Mouse (Mus musculus): ENCODE results near the gene Ubxn4.
"Not testable (repeated sequence)": the region's sequence is repeated elsewhere in the genome, so short reads cannot be mapped to it uniquely, and the experiment has no call there.

The Ubxn4 gene

DNA sequence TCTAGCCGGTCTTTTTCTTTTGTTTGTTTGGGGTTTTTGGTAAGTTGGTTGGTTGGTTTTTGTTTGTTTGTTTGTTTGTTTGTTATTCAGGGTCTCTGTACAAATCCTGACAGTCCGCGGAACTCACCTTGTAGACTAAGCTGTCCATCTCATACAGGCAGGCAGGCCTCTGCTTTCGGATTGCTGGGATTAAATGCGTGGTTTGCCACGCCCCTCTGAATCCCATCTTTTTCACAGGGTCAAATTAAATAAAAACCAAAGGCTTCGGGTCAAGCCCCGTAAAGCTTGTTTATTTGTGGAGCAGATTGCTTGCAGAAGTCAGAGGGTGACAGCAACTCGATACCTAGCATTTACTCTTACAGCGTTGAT, at the start of gene Ubxn4:
Gene Ubxn4 (plus strand): TSS at position 338 of the 369 bp plus-strand sequence.
- no peak for DNase-seq

DNA sequence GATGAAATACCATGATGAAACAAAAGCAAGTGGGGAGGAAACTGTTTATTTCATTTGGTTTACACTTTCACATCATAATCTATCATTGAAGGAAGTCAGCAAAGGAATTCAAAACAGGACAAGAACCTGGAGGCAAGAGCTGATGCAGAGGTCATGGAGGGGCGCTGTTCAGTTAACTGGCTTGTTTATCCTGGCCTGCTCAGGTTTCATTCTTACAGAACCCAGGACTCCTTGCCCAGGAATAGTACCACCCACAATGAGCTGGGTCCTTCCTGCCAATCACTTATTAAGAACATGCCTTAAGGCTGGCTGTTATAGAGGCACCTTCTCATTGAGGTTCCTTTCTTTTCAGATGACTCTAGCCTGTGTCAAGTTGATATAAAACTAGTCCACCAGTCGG, 49.8 kb upstream of the Ubxn4 start:
- no peak for DNase-seq

DNA sequence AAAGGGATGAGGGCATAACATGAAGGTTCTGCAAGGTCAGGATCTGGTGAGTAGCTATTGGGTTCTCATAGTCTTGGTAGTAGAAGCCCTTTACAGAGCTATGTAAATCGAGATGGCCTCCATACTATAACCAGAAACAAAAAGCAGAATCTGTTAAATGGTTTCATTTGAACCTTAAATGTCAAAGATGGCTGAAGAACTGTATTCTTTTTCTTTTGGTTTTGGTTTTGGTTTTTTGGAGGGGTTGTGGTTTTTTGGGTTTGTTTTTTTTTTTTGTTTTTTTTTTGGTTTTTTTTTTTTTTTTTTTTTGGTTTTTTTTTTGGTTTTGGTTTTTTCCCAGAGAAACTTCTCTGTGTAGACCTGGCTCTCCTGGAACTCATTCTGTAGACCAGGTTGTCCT, 46.4 kb upstream of the Ubxn4 start:
- DNase-seq = no peak

GRCm38 (mm10) chr1:128213261-128213660, 30.5 kb upstream of the Ubxn4 start:
- no peak for DNase-seq

DNA sequence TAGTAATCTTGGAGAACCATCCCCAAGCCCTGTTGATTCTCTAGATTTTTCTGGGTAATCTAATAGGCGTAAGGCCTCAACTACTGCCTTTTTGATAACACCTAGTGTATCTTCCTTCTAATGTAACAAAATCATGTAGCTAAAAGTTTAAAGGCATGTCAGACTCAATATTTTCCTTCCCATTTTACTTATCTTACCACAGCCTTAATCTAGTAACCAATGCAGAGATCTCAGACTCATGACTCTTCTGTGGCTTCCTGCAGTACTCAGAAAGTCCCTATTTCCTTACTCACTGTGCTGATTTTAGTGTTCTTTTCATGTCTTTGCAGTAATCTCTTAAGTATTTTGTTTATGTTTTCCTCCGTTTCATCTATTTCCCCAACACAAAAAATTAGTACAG, 21.9 kb upstream of the Ubxn4 start:
- no peak for DNase-seq

DNA sequence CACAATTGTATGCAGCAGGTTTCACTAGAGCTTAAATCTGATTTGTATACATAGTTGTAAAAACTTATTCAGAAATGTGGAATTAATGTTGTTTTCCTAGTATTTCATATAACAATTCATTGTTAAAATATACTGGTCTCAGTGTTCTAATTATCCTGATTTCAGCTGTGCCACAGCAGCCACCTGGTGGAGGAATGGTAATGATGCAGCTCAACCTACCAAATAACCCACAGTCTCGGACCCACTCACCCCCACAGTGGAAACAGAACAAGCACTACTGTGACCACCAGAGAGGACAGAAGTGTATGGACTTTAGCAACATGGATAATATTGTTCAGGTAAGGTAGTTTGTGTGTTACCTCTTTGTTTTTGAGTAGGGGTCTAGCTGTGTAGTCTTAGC, 20.5 kb upstream of the Ubxn4 start:
- DNase-seq = no peak

- no peak for DNase-seq
Measured at GRCm38 (mm10) chr1:128235181-128235580, 8.6 kb upstream of the Ubxn4 start.

GRCm38 (mm10) chr1:128243996-128244726, 397 bp downstream of the Ubxn4 start:
- peak; percentile 96 to 98 for DNase-seq

DNA sequence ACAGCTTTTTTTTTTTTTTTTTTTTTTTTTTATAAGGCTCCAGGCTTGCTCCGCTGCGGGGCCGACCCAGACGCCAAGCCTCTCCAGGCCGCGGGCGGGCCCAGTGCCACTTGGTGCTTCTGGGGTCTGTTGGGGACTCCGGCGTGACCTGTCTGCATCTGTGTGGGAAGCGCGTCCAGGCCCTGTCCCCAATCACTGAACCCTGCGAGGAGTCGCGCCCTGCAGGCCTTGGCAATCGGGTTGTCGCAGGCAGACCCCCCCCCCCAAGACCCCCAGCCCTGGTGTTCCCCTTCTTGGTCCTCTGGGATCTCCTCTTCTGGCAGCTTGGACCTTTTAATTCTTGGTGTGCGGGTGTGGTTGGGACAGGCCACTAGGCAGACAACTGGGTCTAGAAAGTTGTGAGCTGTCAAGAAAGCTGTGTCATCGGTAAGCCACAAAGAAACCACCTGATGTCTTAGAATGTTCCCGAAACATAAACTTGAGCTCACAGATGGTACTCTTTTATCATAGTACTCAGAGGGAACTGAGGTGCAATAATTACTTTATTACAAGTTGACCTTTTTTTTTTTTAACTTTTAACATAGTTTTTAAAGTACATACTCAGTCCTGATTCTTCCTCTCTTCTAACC, 1.1 kb downstream of the Ubxn4 start:
- no peak for DNase-seq

DNA sequence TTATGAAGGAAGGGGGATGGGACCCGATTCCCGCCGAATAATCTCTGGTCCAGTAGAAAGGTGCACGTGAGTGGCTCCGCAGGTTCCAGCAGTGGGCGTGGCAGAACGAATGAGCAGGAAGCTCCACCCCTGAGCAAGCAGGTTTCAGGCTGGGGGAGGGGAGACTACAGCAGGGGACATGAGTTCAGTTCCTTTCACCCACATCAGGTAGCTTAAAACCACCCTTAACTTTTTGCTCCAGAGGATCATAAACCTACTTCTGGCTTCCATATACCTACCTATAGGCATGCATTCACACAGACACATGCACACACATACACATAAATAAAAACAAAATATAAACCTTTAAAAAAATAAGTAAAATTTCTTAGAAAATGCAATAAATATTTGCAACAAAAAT, 23.3 kb downstream of the Ubxn4 start:
- DNase-seq = not testable (repeated sequence)

DNA sequence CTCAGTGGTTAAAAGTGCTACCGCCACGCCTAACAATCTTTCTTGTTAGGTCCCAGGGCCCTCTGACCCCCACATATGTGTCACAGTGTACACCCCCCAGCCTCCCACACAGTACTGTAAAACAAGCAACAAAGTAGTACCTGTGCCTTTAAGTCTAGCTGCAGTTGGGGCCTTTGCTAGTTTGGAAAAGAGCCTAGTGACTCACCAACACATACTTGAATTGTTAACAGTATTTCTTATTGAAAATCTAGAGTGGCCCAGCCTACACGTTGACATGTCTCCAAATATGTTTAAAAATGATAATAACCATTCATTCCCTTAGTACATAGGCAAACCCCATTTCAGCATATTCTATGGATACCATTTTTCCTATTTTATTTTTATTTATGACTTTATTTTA, 27.0 kb downstream of the Ubxn4 start:
- DNase-seq = no peak

GRCm38 (mm10) chr1:128275908-128276307, 32.1 kb downstream of the Ubxn4 start:
- no peak for DNase-seq

DNA sequence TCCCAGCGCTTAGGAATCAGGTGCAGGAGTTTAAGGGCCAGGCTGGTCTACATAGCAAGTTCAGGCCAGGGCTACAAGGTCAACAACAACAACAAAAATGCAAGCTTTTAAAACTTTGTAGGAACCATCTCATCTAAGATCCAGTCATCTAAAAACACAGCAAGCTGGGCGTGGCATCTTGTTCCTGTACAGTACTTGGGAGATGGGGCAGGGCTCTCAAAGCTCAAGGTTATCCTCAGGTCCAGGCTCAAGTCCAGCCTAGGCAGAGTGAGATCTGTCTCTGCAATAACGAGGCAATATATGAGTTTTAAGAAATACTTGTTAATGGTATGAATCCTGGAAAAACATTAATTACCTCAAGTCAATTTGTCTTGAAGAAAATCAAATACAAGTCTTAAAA, 34.8 kb downstream of the Ubxn4 start:
- no peak for DNase-seq

GRCm38 (mm10) chr1:128281753-128282152, 38.0 kb downstream of the Ubxn4 start:
- no peak for DNase-seq

DNA sequence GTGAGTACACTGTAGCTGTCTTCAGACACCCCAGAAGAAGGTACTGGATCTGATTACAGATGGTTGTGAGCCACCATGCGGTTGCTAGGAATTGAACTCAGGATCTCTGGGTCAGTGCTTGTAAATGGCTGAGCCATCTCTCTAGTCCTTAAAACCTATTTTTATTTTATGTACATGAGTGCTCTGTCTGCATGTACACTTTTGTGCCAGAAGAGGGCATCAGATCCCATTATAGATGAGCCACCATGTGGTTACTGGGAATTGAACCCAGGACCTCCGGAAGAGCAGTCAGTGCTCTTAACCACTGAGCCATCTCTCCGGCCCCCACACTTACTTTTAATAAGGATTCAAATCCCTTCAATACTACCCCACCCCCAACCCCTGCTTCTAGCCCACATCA, 39.2 kb downstream of the Ubxn4 start:
- no peak for DNase-seq

- DNase-seq = no peak
Measured at GRCm38 (mm10) chr1:128284157-128284690, 40.5 kb downstream of the Ubxn4 start.

GRCm38 (mm10) chr1:128285136-128285535, 41.4 kb downstream of the Ubxn4 start:
- no peak for DNase-seq

DNA sequence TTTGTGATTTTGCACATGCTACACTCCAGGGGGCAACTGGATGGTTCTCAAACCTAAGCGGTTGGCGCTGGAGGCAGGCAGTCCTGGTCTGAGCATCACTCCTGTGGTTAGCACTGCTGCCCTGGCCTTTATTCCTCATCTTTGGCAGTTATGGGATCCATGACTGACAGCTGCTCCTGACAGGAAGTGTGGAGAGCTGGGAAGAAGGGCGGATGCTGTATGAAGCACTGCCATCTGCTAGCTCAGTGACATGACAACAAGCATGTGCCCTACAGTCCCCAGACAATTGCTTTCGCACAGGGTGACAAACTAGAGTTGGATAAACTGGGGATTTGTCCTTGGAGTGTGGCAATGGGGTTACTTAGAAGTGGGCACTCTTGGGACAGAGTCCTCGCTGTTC, 46.5 kb downstream of the Ubxn4 start:
- no peak for DNase-seq

DNA sequence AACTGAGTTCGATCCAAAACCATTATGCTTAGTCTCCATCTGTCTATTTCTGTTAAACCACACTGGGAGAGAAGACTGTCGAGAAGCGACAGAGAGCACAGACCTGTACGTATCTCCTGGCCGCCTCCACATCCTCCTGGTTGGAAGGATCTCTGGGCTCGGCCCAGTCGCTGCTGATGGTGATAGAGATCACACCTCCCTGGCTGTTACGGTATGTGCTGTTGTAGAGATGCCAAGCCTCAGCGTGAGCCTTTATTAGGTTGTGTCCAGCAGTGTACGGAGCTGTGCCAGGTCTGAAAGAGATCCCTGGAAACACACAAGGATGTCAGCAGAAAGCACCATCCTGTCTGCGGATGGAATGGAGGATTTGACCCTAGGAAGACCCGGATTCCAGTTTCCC, 49.8 kb downstream of the Ubxn4 start:
- DNase-seq = no peak

- no peak for DNase-seq
Measured at GRCm38 (mm10) chr1:128295296-128295695, 51.5 kb downstream of the Ubxn4 start.

GRCm38 (mm10) chr1:128295717-128296528, 52.2 kb downstream of the Ubxn4 start:
- DNase-seq = no peak

- no peak for DNase-seq
Measured at GRCm38 (mm10) chr1:128303900-128304299, 60.1 kb downstream of the Ubxn4 start.

GRCm38 (mm10) chr1:128309043-128309442, 65.3 kb downstream of the Ubxn4 start:
- no peak for DNase-seq

DNA sequence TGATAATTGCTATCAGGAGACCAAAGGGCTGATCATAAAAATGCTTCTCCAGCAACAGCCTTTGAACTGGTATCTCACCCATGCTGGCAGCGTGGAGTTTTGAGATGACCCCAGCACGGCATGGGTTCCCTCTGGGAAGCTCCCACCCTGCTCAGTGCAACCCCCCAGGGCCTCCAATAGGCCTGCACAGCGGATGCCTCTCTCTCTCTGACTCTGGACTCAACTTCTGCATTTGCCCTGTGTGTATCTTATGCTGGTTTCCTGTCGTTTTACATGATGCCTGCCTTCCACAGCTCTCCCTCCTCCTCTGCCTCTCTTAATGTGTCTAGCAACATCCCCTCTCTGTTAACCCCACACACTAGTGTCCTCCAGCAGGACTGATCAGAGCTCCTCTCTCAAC, 70.9 kb downstream of the Ubxn4 start:
- DNase-seq = no peak
